Mouse (Mus musculus) spleen, adult 2 months (tissue): ENCODE measurements at regions not wholly inside any gene's neighbourhood (a gene's known extent, or its start where the extent isn't known, plus 50 kb on each side); places are given as distances from the start of the nearest gene placed in this dataset.

Experiments used
- DNase-seq, 2 experiments: peaks; one replicate each; pipeline versions ENCODE4 v3.0.0 to v3.0.0-alpha.2; 2012 to 2021; ENCODE audit warnings: low spot score in 2 of 2, low read depth in 1 of 2
- H3K27ac ChIP-seq: fragments of 200-500 bp; 2 replicates; pipeline ENCODE4 v1.5.1; 2012; ENCODE audit warnings: low read length, inconsistent platforms; ENCODE audit not compliant: insufficient read depth
- H3K27me3 ChIP-seq: fragments of 200-500 bp; 2 replicates; pipeline ENCODE4 v1.6.1; 2012; ENCODE audit warnings: mild to moderate bottlenecking, moderate library complexity, low read length, inconsistent platforms; ENCODE audit not compliant: control insufficient read depth, insufficient read depth
- H3K36me3 ChIP-seq: fragments of 200-500 bp; 2 replicates; pipeline ENCODE4 v1.6.1; 2012; ENCODE audit warnings: mild to moderate bottlenecking, low read length, inconsistent platforms; ENCODE audit not compliant: control insufficient read depth, insufficient read depth
- H3K4me1 ChIP-seq: fragments of 200-500 bp; 2 replicates; pipeline ENCODE4 v1.6.1; 2011; ENCODE audit warnings: inconsistent platforms; ENCODE audit not compliant: control insufficient read depth, insufficient read depth, insufficient read length
- H3K4me3 ChIP-seq: fragments of 200-500 bp; 2 replicates; pipeline ENCODE4 v1.5.1; 2011; ENCODE audit warnings: mild to moderate bottlenecking, inconsistent platforms; ENCODE audit not compliant: insufficient read depth, insufficient read length; ENCODE audit errors: extremely low read depth
- CTCF ChIP-seq: fragments of 200-500 bp; IDR thresholded peaks from 2 replicates; pipeline ENCODE4 v1.5.1; 2011; ENCODE audit warnings: mild to moderate bottlenecking, inconsistent platforms; ENCODE audit not compliant: insufficient read depth, insufficient read length, insufficient replicate concordance; ENCODE audit errors: extremely low read depth
- POLR2A ChIP-seq: fragments of 200-500 bp; IDR thresholded peaks from 2 replicates; pipeline ENCODE4 v1.6.1; 2011; ENCODE audit warnings: low read depth, low read length, inconsistent platforms
- WGBS: fragments of 180-500 bp; shearing (Covaris S2); methylation state at CpG from one replicate; pipeline ENCODE4 v1.1.7; 2018; 5-methylcytosine and 5-hydroxymethylcytosine counted together

GRCm38 (mm10) chr14:72854226-72854625 lies 144.4 kb upstream of the Fndc3a start:
- H3K27ac ChIP-seq: no peak overlapping the region
- TF ChIP-seq CTCF (no peak), POLR2A (no peak)
- no peaks in the 10 kb centered on the region for H3K4me1 ChIP-seq
- H3K4me3 ChIP-seq: no peak overlapping the region
- WGBS: 96% methylated on average over 1 of the region's 1 CpGs
- H3K36me3 ChIP-seq: no peaks in the 10 kb centered on the region
- H3K27me3 ChIP-seq: no peaks in the 10 kb centered on the region
- DNase-seq: no peak

GRCm38 (mm10) chr14:72853104-72853503 lies 143.3 kb upstream of the Fndc3a start:
- TF ChIP-seq POLR2A: no peak
- no peak for TF ChIP-seq CTCF
- Histone ChIP-seq H3K27me3 (no peaks in the 10 kb centered on the region), H3K4me3 (no peak overlapping the region), H3K4me1 (no peaks in the 10 kb centered on the region), H3K36me3 (no peaks in the 10 kb centered on the region), H3K27ac (no peak overlapping the region)
- WGBS: 92% methylated on average over 3 of the region's 3 CpGs
- DNase-seq: no peak

GRCm38 (mm10) chr14:72850884-72851283 lies 141.1 kb upstream of the Fndc3a start:
- no peak for DNase-seq
- WGBS: 74% methylated on average over 3 of the region's 3 CpGs
- H3K4me3 ChIP-seq: no peak overlapping the region

GRCm38 (mm10) chr14:72848271-72848955 lies 138.6 kb upstream of the Fndc3a start:
- Histone ChIP-seq H3K36me3 (no peaks in the 10 kb centered on the region), H3K4me3 (no peak overlapping the region), H3K27ac (no peak overlapping the region), H3K27me3 (no peaks in the 10 kb centered on the region), H3K4me1 (no peaks in the 10 kb centered on the region)
- 86% methylated on average over 4 of the region's 4 CpGs for WGBS
- TF ChIP-seq POLR2A (no peak), CTCF (no peak)
- no peak for DNase-seq

More at GRCm38 (mm10) chr14:72850884-72851283, 141.1 kb upstream of the Fndc3a start:
- Histone ChIP-seq H3K4me1 (no peaks in the 10 kb centered on the region), H3K36me3 (no peaks in the 10 kb centered on the region), H3K27ac (no peak overlapping the region), H3K27me3 (no peaks in the 10 kb centered on the region)
- TF ChIP-seq POLR2A (no peak), CTCF (no peak)

GRCm38 (mm10) chr14:72847466-72847865 lies 137.7 kb upstream of the Fndc3a start:
- no peaks in the 10 kb centered on the region for H3K36me3 ChIP-seq
- no peak overlapping the region for H3K27ac ChIP-seq
- DNase-seq: no peak
- no peak overlapping the region for H3K4me3 ChIP-seq
- no peaks in the 10 kb centered on the region for H3K27me3 ChIP-seq
- 92% methylated on average over 7 of the region's 7 CpGs for WGBS
- H3K4me1 ChIP-seq: no peaks in the 10 kb centered on the region
- TF ChIP-seq CTCF: no peak
- no peak for TF ChIP-seq POLR2A

GRCm38 (mm10) chr14:72845621-72846440 lies 136.0 kb upstream of the Fndc3a start:
- no peak overlapping the region for H3K27ac ChIP-seq
- no peaks in the 10 kb centered on the region for H3K4me1 ChIP-seq
- no peaks in the 10 kb centered on the region for H3K27me3 ChIP-seq
- H3K4me3 ChIP-seq: no peak overlapping the region
- H3K36me3 ChIP-seq: no peaks in the 10 kb centered on the region
- TF ChIP-seq POLR2A: no peak
- TF ChIP-seq CTCF: no peak
- DNase-seq: no peak
- WGBS: 94% methylated on average over 5 of the region's 5 CpGs
